Mouse (Mus musculus): ENCODE measurements at regions not wholly inside any gene's neighbourhood (a gene's known extent, or its start where the extent isn't known, plus 50 kb on each side); places are given as distances from the start of the nearest gene placed in this dataset.

DNA sequence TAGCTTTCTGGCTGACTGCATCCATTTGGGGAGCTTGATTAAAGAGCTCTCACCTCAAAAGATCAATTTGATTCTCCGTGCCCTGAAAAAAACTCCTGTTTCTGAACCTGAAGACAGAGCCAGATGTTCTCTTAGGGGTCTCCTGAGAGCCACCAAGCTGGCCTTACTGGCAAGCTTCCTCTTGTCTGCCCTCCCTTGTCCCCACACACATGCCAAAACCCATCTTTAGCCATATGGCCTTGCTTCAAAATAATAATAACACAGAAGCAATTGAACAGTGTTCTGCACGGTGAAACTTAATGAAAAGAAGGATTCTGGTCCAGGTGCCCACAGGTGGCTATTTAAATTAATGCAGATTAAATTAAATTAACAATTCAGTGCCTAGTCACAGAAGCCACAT lies 107.1 kb upstream of the Ces5a start:
- TF ChIP-seq NANOG (IDR thresholded peaks at IDR 0.05; ENCODE audit: borderline replicate concordance, low read length), result no peak
- TF ChIP-seq CTCF (conservative IDR thresholded peaks at IDR 0.05; ENCODE audit: low read length), result no peak
- TF ChIP-seq POU5F1 (IDR thresholded peaks at IDR 0.05; ENCODE audit: borderline replicate concordance, low read length), result no peak
- Histone ChIP-seq H3K4me1 (replicated peaks; ENCODE audit: low read depth, low read length) (no peaks in the 10 kb centered on the region), H3K4me3 (replicated peaks; ENCODE audit: low read length) (no peak overlapping the region), H3K27me3 (ENCODE audit: insufficient read depth, low read length) (no peaks in the 10 kb centered on the region), H3K36me3 (ENCODE audit: insufficient read depth, low read length) (no peaks in the 10 kb centered on the region), H3K9me3 (ENCODE audit: low read length) (0 out of 2 replicates have a peak, but pooled peaks cover under 1% of the 10 kb centered on the region)

DNA sequence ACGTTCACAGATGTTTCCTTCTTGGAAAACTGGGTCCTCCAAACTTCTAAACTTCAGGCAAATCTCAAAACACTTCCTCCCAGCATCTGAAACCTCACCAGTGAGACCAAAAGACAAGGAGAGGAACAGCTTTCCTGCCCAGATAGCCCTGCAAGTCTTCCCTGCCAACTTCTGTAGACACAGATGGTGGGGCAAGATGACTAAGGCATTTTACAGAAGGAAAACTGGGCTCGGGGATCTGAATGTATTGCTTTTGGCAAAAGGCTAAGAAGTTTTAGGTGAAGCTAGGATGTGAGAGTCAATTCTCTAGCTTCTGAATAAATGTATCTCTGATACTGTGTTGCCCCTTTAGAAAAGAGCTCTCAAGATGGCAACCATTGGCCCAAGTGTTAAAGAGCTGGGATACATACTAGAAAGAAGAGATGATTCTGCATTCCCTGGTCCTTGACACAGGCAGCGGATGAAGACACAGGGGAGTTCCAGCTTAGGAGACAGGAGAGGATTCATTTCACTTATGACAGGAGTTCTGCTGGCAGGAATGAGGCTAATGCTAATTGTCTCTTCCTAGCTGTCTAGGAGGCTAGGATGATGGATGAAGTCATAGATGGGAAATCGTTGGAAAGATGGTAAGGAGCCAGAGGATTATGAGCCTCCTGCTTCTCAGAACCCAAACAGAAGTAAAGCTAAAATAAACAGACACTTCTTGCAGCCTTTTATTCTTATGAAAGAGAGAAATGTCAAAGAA lies 108.0 kb upstream of the Ces5a start:
- H3K36me3 ChIP-seq (ENCODE audit: insufficient read depth, low read length), result no peaks in the 10 kb centered on the region
- H3K27me3 ChIP-seq (ENCODE audit: insufficient read depth, low read length), result no peaks in the 10 kb centered on the region
- H3K9me3 ChIP-seq (ENCODE audit: low read length), result peaks cover 10% of the 10 kb centered on the region; the same call in 1 of the 2 replicates
- TF ChIP-seq NANOG (IDR thresholded peaks at IDR 0.05; ENCODE audit: borderline replicate concordance, low read length) (no peak), POU5F1 (IDR thresholded peaks at IDR 0.05; ENCODE audit: borderline replicate concordance, low read length) (no peak), CTCF (conservative IDR thresholded peaks at IDR 0.05; ENCODE audit: low read length) (no peak)
- H3K4me1 ChIP-seq (replicated peaks; ENCODE audit: low read depth, low read length), result no peaks in the 10 kb centered on the region
- no peak overlapping the region for H3K4me3 ChIP-seq (replicated peaks; ENCODE audit: low read length)

DNA sequence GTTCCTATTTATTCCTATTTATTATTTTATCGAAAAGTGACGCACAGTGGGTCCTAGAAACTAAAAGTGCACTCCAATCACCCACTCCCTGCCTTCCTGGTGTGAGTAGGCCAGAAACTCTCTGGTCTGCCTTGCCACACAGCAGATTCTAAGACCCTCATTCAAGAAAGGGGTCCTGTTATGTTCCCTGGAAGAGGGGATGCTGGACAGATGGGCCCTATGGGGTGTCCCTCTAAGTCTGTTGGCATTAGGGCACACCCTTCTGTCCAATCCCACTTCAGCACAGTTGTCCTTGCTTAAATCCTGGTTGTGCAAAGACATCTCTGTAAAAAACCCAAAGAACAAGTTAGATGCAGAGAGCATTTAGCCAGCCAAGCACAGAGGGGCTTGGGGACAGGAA lies 117.8 kb upstream of the Ces5a start:
- TF ChIP-seq NANOG (IDR thresholded peaks at IDR 0.05; ENCODE audit: borderline replicate concordance, low read length) (no peak), CTCF (conservative IDR thresholded peaks at IDR 0.05; ENCODE audit: low read length) (no peak), POU5F1 (IDR thresholded peaks at IDR 0.05; ENCODE audit: borderline replicate concordance, low read length) (no peak)
- Histone ChIP-seq H3K36me3 (ENCODE audit: insufficient read depth, low read length) (no peaks in the 10 kb centered on the region), H3K9me3 (ENCODE audit: low read length) (peaks cover 11% of the 10 kb centered on the region; the same call in 1 of the 2 replicates), H3K4me1 (replicated peaks; ENCODE audit: low read depth, low read length) (no peaks in the 10 kb centered on the region), H3K27me3 (ENCODE audit: insufficient read depth, low read length) (no peaks in the 10 kb centered on the region), H3K4me3 (replicated peaks; ENCODE audit: low read length) (no peak overlapping the region)

DNA sequence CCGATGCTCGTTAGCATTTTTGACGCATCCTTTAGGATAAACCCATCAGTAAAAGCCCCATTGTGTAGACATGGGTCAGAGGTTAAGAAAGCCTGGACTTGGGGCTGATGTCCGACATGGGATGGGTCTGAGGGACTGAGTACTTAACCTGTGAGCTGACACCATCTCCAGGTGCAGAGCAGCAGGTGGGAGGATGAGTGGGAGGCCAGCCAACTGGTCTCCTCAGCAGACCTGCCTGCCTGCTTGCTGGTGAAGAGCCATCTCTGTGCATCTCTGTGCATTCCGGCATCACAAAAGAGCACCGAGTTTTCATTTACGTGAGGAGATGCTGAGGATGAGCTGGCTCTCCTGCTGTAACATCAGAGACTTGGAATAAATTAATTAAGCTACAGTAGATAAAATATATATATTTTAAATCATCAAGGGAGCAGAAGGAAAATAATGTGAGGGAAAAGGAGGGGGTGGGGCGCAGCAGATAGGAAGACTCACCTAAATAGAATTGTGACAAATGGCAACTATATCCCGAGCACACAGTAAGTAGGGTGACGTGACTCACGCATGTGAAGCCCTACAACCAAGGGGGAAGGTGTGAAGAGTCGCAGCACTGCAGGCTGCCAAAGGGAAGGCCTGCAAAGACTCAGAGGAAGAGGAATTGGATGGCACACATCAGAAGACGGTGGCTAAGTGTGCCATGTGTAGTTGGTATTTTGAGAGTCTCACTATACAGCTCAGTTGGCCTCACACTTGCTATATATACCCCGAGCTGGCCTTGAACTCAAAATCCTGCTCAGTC lies 118.5 kb upstream of the Ces5a start:
- no peaks in the 10 kb centered on the region for H3K36me3 ChIP-seq (ENCODE audit: insufficient read depth, low read length)
- no peaks in the 10 kb centered on the region for H3K27me3 ChIP-seq (ENCODE audit: insufficient read depth, low read length)
- no peak for TF ChIP-seq POU5F1 (IDR thresholded peaks at IDR 0.05; ENCODE audit: borderline replicate concordance, low read length)
- no peak for TF ChIP-seq NANOG (IDR thresholded peaks at IDR 0.05; ENCODE audit: borderline replicate concordance, low read length)
- TF ChIP-seq CTCF (conservative IDR thresholded peaks at IDR 0.05; ENCODE audit: low read length), result no peak

DNA sequence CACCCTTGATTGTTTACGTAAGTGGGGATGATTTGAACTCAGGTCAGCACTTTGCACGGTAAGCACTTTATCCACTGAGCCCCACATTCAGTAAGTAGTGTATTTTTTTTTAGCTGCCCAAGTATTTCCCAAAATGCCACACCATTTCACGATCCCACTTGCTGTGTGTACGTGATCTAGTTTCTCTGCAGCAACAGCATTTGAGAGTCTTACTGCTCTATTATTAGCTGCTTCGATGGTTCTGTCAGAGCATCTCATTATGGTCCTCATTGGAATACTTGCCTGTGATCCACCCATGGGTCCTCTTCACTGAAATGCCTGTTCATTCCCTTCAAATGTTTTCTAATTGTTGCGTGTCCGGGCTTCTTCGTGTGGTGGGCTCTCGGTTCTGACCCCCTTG lies 120.1 kb upstream of the Ces5a start:
- Histone ChIP-seq H3K27me3 (ENCODE audit: insufficient read depth, low read length) (no peaks in the 10 kb centered on the region; the same call in 1 of the 2 replicates), H3K36me3 (ENCODE audit: insufficient read depth, low read length) (no peaks in the 10 kb centered on the region), H3K4me3 (replicated peaks; ENCODE audit: low read length) (no peak overlapping the region), H3K4me1 (replicated peaks; ENCODE audit: low read depth, low read length) (no peaks in the 10 kb centered on the region), H3K9me3 (ENCODE audit: low read length) (no peaks in the 10 kb centered on the region)
- TF ChIP-seq NANOG (IDR thresholded peaks at IDR 0.05; ENCODE audit: borderline replicate concordance, low read length), result no peak
- no peak for TF ChIP-seq CTCF (conservative IDR thresholded peaks at IDR 0.05; ENCODE audit: low read length)

More for the DNA sequence above, 118.5 kb upstream of the Ces5a start:
- Histone ChIP-seq H3K9me3 (ENCODE audit: low read length) (0 out of 2 replicates have a peak, but pooled peaks cover 4% of the 10 kb centered on the region), H3K4me3 (replicated peaks; ENCODE audit: low read length) (no peak overlapping the region), H3K4me1 (replicated peaks; ENCODE audit: low read depth, low read length) (no peaks in the 10 kb centered on the region)

DNA sequence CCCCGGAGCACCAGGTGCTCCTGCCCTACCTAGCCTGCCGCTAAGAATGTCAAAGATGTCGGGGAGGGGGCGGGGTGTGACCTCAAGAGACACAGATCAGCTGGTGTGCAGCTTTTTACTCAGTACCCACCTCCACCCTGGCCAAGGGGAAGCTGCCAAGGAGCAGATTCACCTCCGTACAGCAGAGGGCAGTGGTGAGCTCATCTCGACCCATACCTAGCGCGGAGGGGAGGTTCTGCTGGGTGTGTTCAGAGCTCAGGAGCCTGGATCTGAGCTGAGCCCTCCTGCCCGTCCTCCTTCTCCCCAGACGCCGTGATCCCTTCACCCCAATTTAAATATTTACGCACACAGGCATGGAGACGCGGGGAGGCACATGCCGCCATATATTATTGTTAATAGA lies 126.1 kb upstream of the Ces5a start:
- Histone ChIP-seq H3K9me3 (ENCODE audit: low read length) (no peaks in the 10 kb centered on the region), H3K36me3 (ENCODE audit: insufficient read depth, low read length) (no peaks in the 10 kb centered on the region), H3K4me1 (replicated peaks; ENCODE audit: low read depth, low read length) (peaks cover 9% of the 10 kb centered on the region; the same call in 1 of the 2 replicates), H3K4me3 (replicated peaks; ENCODE audit: low read length) (no peak overlapping the region), H3K27me3 (ENCODE audit: insufficient read depth, low read length) (peaks cover 2% of the 10 kb centered on the region; the same call in 1 of the 2 replicates)
- TF ChIP-seq POU5F1 (IDR thresholded peaks at IDR 0.05; ENCODE audit: borderline replicate concordance, low read length) (no peak), CTCF (conservative IDR thresholded peaks at IDR 0.05; ENCODE audit: low read length) (peak; percentile 61)

DNA sequence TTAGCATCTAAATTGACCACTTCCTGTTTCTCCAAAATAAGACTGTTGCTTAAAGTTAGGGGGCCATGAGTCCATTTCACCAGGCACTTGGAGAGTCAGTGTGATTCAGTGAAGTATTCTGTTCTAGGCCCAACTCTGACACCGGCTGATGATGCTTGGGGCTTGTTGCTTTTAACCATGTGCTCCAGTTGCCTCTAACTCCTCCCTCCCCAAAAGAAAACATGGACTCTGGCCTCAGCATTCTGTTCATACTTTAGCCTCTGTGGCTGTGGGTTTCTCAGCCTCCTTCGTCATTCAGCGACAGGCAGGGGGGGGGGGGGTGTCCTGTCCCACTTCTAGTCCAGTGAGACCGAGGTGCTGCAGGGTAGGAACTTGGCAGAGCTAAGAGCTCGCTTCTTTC lies 126.6 kb upstream of the Ces5a start:
- no peak overlapping the region for H3K4me3 ChIP-seq (replicated peaks; ENCODE audit: low read length)
- no peak for TF ChIP-seq CTCF (conservative IDR thresholded peaks at IDR 0.05; ENCODE audit: low read length)
- TF ChIP-seq NANOG (IDR thresholded peaks at IDR 0.05; ENCODE audit: borderline replicate concordance, low read length), result no peak
- no peak for TF ChIP-seq POU5F1 (IDR thresholded peaks at IDR 0.05; ENCODE audit: borderline replicate concordance, low read length)

DNA sequence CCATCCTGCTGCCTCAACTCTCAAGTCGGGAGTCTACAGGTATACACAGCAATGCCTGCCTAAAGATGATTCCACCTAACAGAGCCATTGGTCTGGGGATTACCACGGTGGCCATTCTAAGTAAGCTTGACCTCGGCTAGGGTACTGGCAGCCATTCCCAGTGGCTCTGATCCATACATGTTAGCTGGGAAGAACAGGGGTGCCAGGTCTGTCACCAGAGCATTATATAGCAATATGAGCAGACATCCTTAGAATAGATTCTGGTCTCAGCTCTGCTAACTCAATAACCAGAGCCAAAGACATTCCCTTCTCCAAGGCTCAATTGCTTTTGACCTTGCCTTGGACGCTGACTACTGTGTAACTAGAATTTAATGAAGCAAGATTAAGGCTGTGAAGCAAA lies 128.2 kb upstream of the Ces5a start:
- Histone ChIP-seq H3K27me3 (ENCODE audit: insufficient read depth, low read length) (peaks cover 2% of the 10 kb centered on the region; the same call in 1 of the 2 replicates), H3K4me1 (replicated peaks; ENCODE audit: low read depth, low read length) (peaks cover 9% of the 10 kb centered on the region; the same call in 1 of the 2 replicates), H3K36me3 (ENCODE audit: insufficient read depth, low read length) (no peaks in the 10 kb centered on the region), H3K9me3 (ENCODE audit: low read length) (no peaks in the 10 kb centered on the region), H3K4me3 (replicated peaks; ENCODE audit: low read length) (no peak overlapping the region)
- no peak for TF ChIP-seq NANOG (IDR thresholded peaks at IDR 0.05; ENCODE audit: borderline replicate concordance, low read length)
- TF ChIP-seq CTCF (conservative IDR thresholded peaks at IDR 0.05; ENCODE audit: low read length), result no peak
- no peak for TF ChIP-seq POU5F1 (IDR thresholded peaks at IDR 0.05; ENCODE audit: borderline replicate concordance, low read length)

More for the DNA sequence above, 126.6 kb upstream of the Ces5a start:
- Histone ChIP-seq H3K36me3 (ENCODE audit: insufficient read depth, low read length) (no peaks in the 10 kb centered on the region), H3K9me3 (ENCODE audit: low read length) (no peaks in the 10 kb centered on the region), H3K4me1 (replicated peaks; ENCODE audit: low read depth, low read length) (peaks cover 9% of the 10 kb centered on the region; the same call in 1 of the 2 replicates), H3K27me3 (ENCODE audit: insufficient read depth, low read length) (peaks cover 2% of the 10 kb centered on the region; the same call in 1 of the 2 replicates)

Measured in E14TG2a.4 (cell line).